Mouse (Mus musculus): Measurements from ENCODE around the gene Ptk7.

Gene Ptk7

GRCm38 (mm10) chr17:46628791-46629684, at the start of gene Ptk7:
Gene Ptk7 (minus strand): TSS chr17:46629504.
- peak; percentile 95 for DNase-seq

- no peak for DNase-seq
Observed at GRCm38 (mm10) chr17:46678911-46679310, 49.6 kb upstream of the Ptk7 start.

- no peak for DNase-seq
Observed at GRCm38 (mm10) chr17:46678416-46678815, 49.1 kb upstream of the Ptk7 start, which contains the start of gene Mea1. Gene Mea1 (plus strand): TSS chr17:46678793.

- DNase-seq: no peak
Observed at GRCm38 (mm10) chr17:46674530-46675283, 45.4 kb upstream of the Ptk7 start.

GRCm38 (mm10) chr17:46673850-46674529, 44.7 kb upstream of the Ptk7 start, which contains the start of gene Rrp36:
Gene Rrp36 (minus strand): TSS chr17:46674352.
- peak; percentile 96 for DNase-seq

- no peak for DNase-seq
Observed at GRCm38 (mm10) chr17:46669911-46670310, 40.6 kb upstream of the Ptk7 start.

GRCm38 (mm10) chr17:46667712-46668111, 38.4 kb upstream of the Ptk7 start:
- DNase-seq: no peak

GRCm38 (mm10) chr17:46662730-46663129, 33.4 kb upstream of the Ptk7 start:
- no peak for DNase-seq

GRCm38 (mm10) chr17:46661981-46662380, 32.7 kb upstream of the Ptk7 start:
- DNase-seq: no peak

GRCm38 (mm10) chr17:46661351-46661750, 32.0 kb upstream of the Ptk7 start:
- no peak for DNase-seq

- DNase-seq: no peak
Observed at GRCm38 (mm10) chr17:46656054-46656453, 26.8 kb upstream of the Ptk7 start.

- DNase-seq: no peak
Observed at GRCm38 (mm10) chr17:46651755-46652547, 22.6 kb upstream of the Ptk7 start.

GRCm38 (mm10) chr17:46651292-46651691, 22.0 kb upstream of the Ptk7 start:
- DNase-seq: no peak

GRCm38 (mm10) chr17:46650232-46651031, 21.1 kb upstream of the Ptk7 start, which contains the start of gene Cul7:
Gene Cul7 (plus strand): TSS chr17:46650337.
- peak; percentile 97 for DNase-seq

GRCm38 (mm10) chr17:46649811-46650210, 20.5 kb upstream of the Ptk7 start:
- no peak for DNase-seq

GRCm38 (mm10) chr17:46648436-46648835, 19.1 kb upstream of the Ptk7 start:
- no peak for DNase-seq

GRCm38 (mm10) chr17:46647279-46647678, 18.0 kb upstream of the Ptk7 start:
- DNase-seq: no peak

- DNase-seq: no peak
Observed at GRCm38 (mm10) chr17:46646322-46646662, 17.0 kb upstream of the Ptk7 start.

GRCm38 (mm10) chr17:46645561-46646321, 16.4 kb upstream of the Ptk7 start, which contains the start of the genes Klc4 and Mrpl2:
Gene Klc4 (minus strand): TSS chr17:46646022.
Gene Mrpl2 (plus strand): TSS chr17:46646229.
- peak; percentile 97 for DNase-seq

GRCm38 (mm10) chr17:46644916-46645475, 15.7 kb upstream of the Ptk7 start:
- DNase-seq: peak; percentile 7
